Comparison of ENCODE assay signal across 23 mouse cellular contexts in genomic region chr12:8685036-8685435, GRCm38 (mm10). TPM values are rescaled to one million over a fixed set of nuclear protein-coding genes. Genes with fewer than 3 reads are reported as not detected.
DNase-seq lines count a peak whose midpoint lies in the region; ATAC-seq and TF ChIP-seq lines count a peak whose summit lies in the region.
"Had no signal": no experiment of that assay in that cellular context is flagged by ENCODE, and none has a peak within 500 bp of the region (broad histone marks: within the 10 kb centered on the region; RNA-seq: fewer than 3 reads in every experiment).

No protein-coding gene starts in this region.

- 97% methylated on average over 3 of the region's 3 CpGs for WGBS in forebrain, embryonic 14.5 days
- WGBS in forebrain, embryonic 11.5 days, result 100% methylated on average over 3 of the region's 3 CpGs
- 81% methylated on average over 3 of the region's 3 CpGs for WGBS in heart, embryonic 10.5 days
- WGBS in heart, embryonic 15.5 days, result 59% methylated on average over 3 of the region's 3 CpGs

- no peaks in the 10 kb centered on the region for H3K4me1 ChIP-seq in forebrain, embryonic 14.5 days (ENCODE audit: control insufficient read depth, insufficient read depth, low read length)
- H3K4me1 ChIP-seq in forebrain, embryonic 11.5 days (replicated peaks; ENCODE audit: control insufficient read depth, insufficient read depth, low read length), result no peaks in the 10 kb centered on the region
- peaks cover 15% of the 10 kb centered on the region for H3K4me1 ChIP-seq in heart, embryonic 10.5 days
- H3K4me1 ChIP-seq in heart, embryonic 15.5 days (replicated peaks), result peaks cover 23% of the 10 kb centered on the region
- H3K4me1 ChIP-seq: embryonic facial prominence, embryonic 10.5 days; forebrain, embryonic 10.5 days had no signal

- DNase-seq in forebrain, embryonic 14.5 days (ENCODE audit: low spot score), result no peak
- no peak for DNase-seq in forebrain, embryonic 11.5 days (ENCODE audit: low spot score)
- DNase-seq in heart, embryonic 10.5 days (ENCODE audit: low spot score), result no peak
- no peak for DNase-seq in heart, postnatal 25 days (ENCODE audit: low spot score)
- DNase-seq in heart, postnatal 14 days, result no peak
- DNase-seq in urinary bladder, postnatal 36 days (ENCODE audit: low spot score in 2 of 2), result no peak
- DNase-seq: adrenal gland, adult 8-10 months; adrenal gland, postnatal 36 days; B cell, adult 2 months; cerebellum, adult 2 months; cerebellum, postnatal 10 days; gastrocnemius, postnatal 25 days; kidney, adult 11 months; kidney, adult 9 months had no signal

- no peak overlapping the region for H3K4me3 ChIP-seq in forebrain, embryonic 14.5 days (ENCODE audit: low read depth, low read length)
- H3K4me3 ChIP-seq in forebrain, embryonic 11.5 days (ENCODE audit: low read depth, low read length), result no peak overlapping the region
- no peak overlapping the region for H3K4me3 ChIP-seq in heart, embryonic 10.5 days
- H3K4me3 ChIP-seq in heart, embryonic 15.5 days, result no peak overlapping the region
- no peak overlapping the region for H3K4me3 ChIP-seq in myocyte
- H3K4me3 ChIP-seq: embryonic facial prominence, embryonic 10.5 days; erythroblast, embryonic 14.5 days; forebrain, embryonic 10.5 days had no signal

- intact Hi-C loops in heart, postnatal 25 days (cut with DNase I), result no loop called here
- intact Hi-C loops in heart, postnatal 14 days (cut with DNase I), result no loop called here

- H3K36me3 ChIP-seq in forebrain, embryonic 14.5 days (ENCODE audit: control insufficient read depth, insufficient read depth, low read length), result peaks cover 7% of the 10 kb centered on the region; the same call in 1 of the 2 replicates
- H3K36me3 ChIP-seq in forebrain, embryonic 11.5 days (ENCODE audit: control insufficient read depth, insufficient read depth, low read length), result no peaks in the 10 kb centered on the region; the same call in 1 of the 2 replicates
- peaks cover 21% of the 10 kb centered on the region; the same call in 1 of the 2 replicates for H3K36me3 ChIP-seq in heart, embryonic 10.5 days
- no peaks in the 10 kb centered on the region for H3K36me3 ChIP-seq in heart, embryonic 15.5 days
- H3K36me3 ChIP-seq in myocyte (ENCODE audit: control insufficient read depth, insufficient read depth), result no peaks in the 10 kb centered on the region

- H3K9me3 ChIP-seq in forebrain, embryonic 14.5 days (replicated peaks; ENCODE audit: control insufficient read depth, low read length), result no peaks in the 10 kb centered on the region
- no peaks in the 10 kb centered on the region for H3K9me3 ChIP-seq in forebrain, embryonic 11.5 days (ENCODE audit: control insufficient read depth, low read length)
- H3K9me3 ChIP-seq in heart, embryonic 10.5 days, result no peaks in the 10 kb centered on the region
- H3K9me3 ChIP-seq in heart, embryonic 15.5 days (replicated peaks), result no peaks in the 10 kb centered on the region
- H3K9me3 ChIP-seq: embryonic facial prominence, embryonic 10.5 days; G1E had no signal

- peaks cover 100% of the 10 kb centered on the region for H3K79me2 ChIP-seq in myocyte (ENCODE audit: control insufficient read depth, insufficient read depth)

- no peak overlapping the region for H3ac ChIP-seq in myocyte (ENCODE audit: control insufficient read depth, insufficient read length)

- H3K27ac ChIP-seq in forebrain, embryonic 14.5 days (ENCODE audit: low read depth, low read length), result no peak overlapping the region
- H3K27ac ChIP-seq in forebrain, embryonic 11.5 days (ENCODE audit: low read depth, low read length), result no peak overlapping the region
- 0 out of 2 replicates have a peak overlapping the region, but pooled peaks have one; percentile 22 for H3K27ac ChIP-seq in heart, embryonic 10.5 days
- peak overlapping the region; percentile 23 for H3K27ac ChIP-seq in heart, embryonic 15.5 days
- H3K27ac ChIP-seq: embryonic facial prominence, embryonic 10.5 days; forebrain, embryonic 10.5 days; hindbrain, postnatal 0 days had no signal

- peak; percentile 15; the same call in 1 of the 2 replicates for ATAC-seq in forebrain, embryonic 14.5 days
- no peak for ATAC-seq in forebrain, embryonic 11.5 days (replicated peaks; ENCODE audit: low FRiP score)
- no peak for ATAC-seq in heart, embryonic 15.5 days (replicated peaks; ENCODE audit: insufficient number of reproducible peaks, insufficient read depth, low FRiP score, low read depth)
- ATAC-seq: CD4-positive, CD25-positive, alpha-beta regulatory T cell, adult 4 months; forebrain, embryonic 16.5 days; hindbrain, postnatal 0 days had no signal

- no peak overlapping the region for H3K9ac ChIP-seq in forebrain, embryonic 14.5 days (ENCODE audit: low read length)
- no peak overlapping the region for H3K9ac ChIP-seq in forebrain, embryonic 11.5 days (ENCODE audit: low read length)
- H3K9ac ChIP-seq in heart, embryonic 15.5 days, result no peak overlapping the region

- no peaks in the 10 kb centered on the region for H3K27me3 ChIP-seq in forebrain, embryonic 14.5 days (replicated peaks; ENCODE audit: control insufficient read depth, insufficient read depth, low read length)
- H3K27me3 ChIP-seq in forebrain, embryonic 11.5 days (ENCODE audit: control insufficient read depth, insufficient read depth, low read length), result no peaks in the 10 kb centered on the region
- H3K27me3 ChIP-seq in heart, embryonic 10.5 days (ENCODE audit: insufficient read depth, poor library complexity, severe bottlenecking), result no peaks in the 10 kb centered on the region
- no peaks in the 10 kb centered on the region for H3K27me3 ChIP-seq in heart, embryonic 15.5 days
- H3K27me3 ChIP-seq in myocyte (ENCODE audit: control insufficient read depth, insufficient read depth, insufficient read length), result no peaks in the 10 kb centered on the region

- no peak for TF ChIP-seq POLR2A in myocyte (IDR thresholded peaks at IDR 0.05; ENCODE audit: insufficient read length, low read depth)

- H3K4me2 ChIP-seq in forebrain, embryonic 14.5 days (ENCODE audit: low read length), result no peak overlapping the region
- H3K4me2 ChIP-seq in forebrain, embryonic 11.5 days (ENCODE audit: low read depth, low read length, severe bottlenecking), result no peak overlapping the region
- no peak overlapping the region for H3K4me2 ChIP-seq in heart, embryonic 15.5 days
- H3K4me2 ChIP-seq in myocyte (ENCODE audit: low read depth), result peak overlapping the region; percentile 33

TF ChIP-seq in myocyte, 11 proteins besides CTCF, POLR2A, EP300 and RAD21:
- TF ChIP-seq MYOD1 (IDR thresholded peaks at IDR 0.05; ENCODE audit: control insufficient read depth in 1 of 3, insufficient read length in 2 of 3, low read depth in 2 of 3), result peak in 1 of 3 experiments; percentile 15
- TF ChIP-seq MAX (IDR thresholded peaks at IDR 0.05; ENCODE audit: low read depth), result no peak

RNA-seq across cellular contexts. Expression of gene Pum2, which starts 11.1 kb away (rescaled TPM):
- 70.6 and 74.9 TPM in 2 replicates for polyA plus RNA-seq in forebrain, embryonic 14.5 days (2014; fragmentation: Nextera tagmentation; extraction: Ambion mirVana)
- 101 and 106 TPM in 2 replicates for polyA plus RNA-seq in forebrain, embryonic 11.5 days (2014; fragmentation: Nextera tagmentation; extraction: Ambion mirVana)
- 37.3 and 42.5 TPM in 2 replicates for polyA plus RNA-seq in heart, embryonic 10.5 days (2016; fragmentation: Nextera tagmentation; extraction: Ambion mirVana)
- 100 to 1,000 TPM; 129 to 131 TPM for total RNA-seq in heart, postnatal 25 days (2021)
- polyA plus RNA-seq in heart, embryonic 15.5 days (2015; fragmentation: Nextera tagmentation; extraction: Ambion mirVana), result 24.4 and 25.4 TPM in 2 replicates
- total RNA-seq in heart, postnatal 14 days (2021), result 100 to 1,000 TPM; 122 to 133 TPM
- 17.8 TPM for polyA plus RNA-seq in myocyte (2012; fragmentation: generic; extraction: Trizol)

Comparison
In these comparisons a context has a peak if more than half of its experiments do, and no peak if none do; other contexts are left out.
1. H3K27ac ChIP-seq: peak in heart, embryonic 10.5 days (single experiment) and heart, embryonic 15.5 days (single experiment); none in forebrain, embryonic 14.5 days (single experiment) and forebrain, embryonic 11.5 days (single experiment).